In genomic region chr6:39286732-39287083, GRCm38 (mm10) we compare ENCODE assay signal across 12 mouse cellular contexts.
DNase-seq lines count a peak whose midpoint lies in the region; ATAC-seq and TF ChIP-seq lines count a peak whose summit lies in the region.
"Had no signal": no experiment of that assay in that cellular context is flagged by ENCODE, and none has a peak within 500 bp of the region (broad histone marks: within the 10 kb centered on the region; RNA-seq: fewer than 3 reads in every experiment).

No protein-coding gene starts in this region.

- no peak for TF ChIP-seq CTCF in liver, postnatal 0 days (IDR thresholded peaks at IDR 0.05; ENCODE audit: low read depth)

- H3K9ac ChIP-seq in heart, embryonic 13.5 days = no peak overlapping the region
- no peak overlapping the region for H3K9ac ChIP-seq in embryonic facial prominence, embryonic 12.5 days
- 0 out of 2 replicates have a peak overlapping the region, but pooled peaks have one; percentile 5 for H3K9ac ChIP-seq in liver, postnatal 0 days (replicated peaks)
- H3K9ac ChIP-seq in neural tube, embryonic 15.5 days (replicated peaks) = no peak overlapping the region
- H3K9ac ChIP-seq: forebrain, embryonic 13.5 days; heart, embryonic 12.5 days; liver, embryonic 15.5 days had no signal

- no peak for ATAC-seq in heart, embryonic 13.5 days (ENCODE audit: extremely low read depth, insufficient number of reproducible peaks, low FRiP score, low TSS enrichment)
- peak; percentile 38; the same call in 1 of the 2 replicates for ATAC-seq in embryonic facial prominence, embryonic 12.5 days (ENCODE audit: insufficient number of reproducible peaks, insufficient read depth, low FRiP score, low TSS enrichment)
- peak; percentile 88 for ATAC-seq in liver, postnatal 0 days
- no peak for ATAC-seq in neural tube, embryonic 15.5 days (ENCODE audit: low FRiP score)
- ATAC-seq: forebrain, embryonic 13.5 days; midbrain, embryonic 16.5 days had no signal

- no peaks in the 10 kb centered on the region for H3K36me3 ChIP-seq in heart, embryonic 13.5 days
- no peaks in the 10 kb centered on the region for H3K36me3 ChIP-seq in embryonic facial prominence, embryonic 12.5 days
- H3K36me3 ChIP-seq in liver, postnatal 0 days (replicated peaks; ENCODE audit: insufficient read depth, low read length) = no peaks in the 10 kb centered on the region
- no peaks in the 10 kb centered on the region for H3K36me3 ChIP-seq in neural tube, embryonic 15.5 days
- H3K36me3 ChIP-seq: heart, embryonic 12.5 days; liver, embryonic 15.5 days had no signal

- no peak overlapping the region for H3K4me2 ChIP-seq in heart, embryonic 13.5 days
- no peak overlapping the region for H3K4me2 ChIP-seq in embryonic facial prominence, embryonic 12.5 days (replicated peaks)
- H3K4me2 ChIP-seq in liver, postnatal 0 days (ENCODE audit: low read depth, low read length) = no peak overlapping the region
- no peak overlapping the region for H3K4me2 ChIP-seq in neural tube, embryonic 15.5 days
- H3K4me2 ChIP-seq: forebrain, embryonic 13.5 days; heart, embryonic 12.5 days; liver, embryonic 15.5 days had no signal

- no peak overlapping the region for H3K4me3 ChIP-seq in heart, embryonic 13.5 days
- H3K4me3 ChIP-seq in embryonic facial prominence, embryonic 12.5 days = no peak overlapping the region
- H3K4me3 ChIP-seq in liver, postnatal 0 days (ENCODE audit: low read depth, low read length) = no peak overlapping the region
- H3K4me3 ChIP-seq in neural tube, embryonic 15.5 days (replicated peaks) = no peak overlapping the region
- H3K4me3 ChIP-seq: forebrain, embryonic 13.5 days; heart, embryonic 12.5 days; liver, embryonic 15.5 days had no signal

- peak overlapping the region; percentile 30; the same call in 1 of the 2 replicates for H3K27ac ChIP-seq in heart, embryonic 13.5 days (replicated peaks)
- H3K27ac ChIP-seq in embryonic facial prominence, embryonic 12.5 days = 0 out of 2 replicates have a peak overlapping the region, but pooled peaks have one; percentile 36
- peak overlapping the region; percentile 82 for H3K27ac ChIP-seq in liver, postnatal 0 days (ENCODE audit: low read depth)
- H3K27ac ChIP-seq in neural tube, embryonic 15.5 days (replicated peaks) = no peak overlapping the region
- H3K27ac ChIP-seq: forebrain, embryonic 13.5 days; liver, embryonic 15.5 days had no signal

- WGBS in heart, embryonic 13.5 days = 31% methylated on average over 5 of the region's 5 CpGs
- 16% methylated on average over 5 of the region's 5 CpGs for WGBS in embryonic facial prominence, embryonic 12.5 days
- WGBS in liver, postnatal 0 days (ENCODE audit: insufficient replicate concordance) = 27% methylated on average over 5 of the region's 5 CpGs
- WGBS in neural tube, embryonic 15.5 days = 39% methylated on average over 5 of the region's 5 CpGs

- H3K4me1 ChIP-seq in heart, embryonic 13.5 days = peaks cover 29% of the 10 kb centered on the region
- H3K4me1 ChIP-seq in embryonic facial prominence, embryonic 12.5 days = peaks cover 12% of the 10 kb centered on the region
- peaks cover 24% of the 10 kb centered on the region for H3K4me1 ChIP-seq in liver, postnatal 0 days (ENCODE audit: insufficient read depth)
- no peaks in the 10 kb centered on the region for H3K4me1 ChIP-seq in neural tube, embryonic 15.5 days

- H3K9me3 ChIP-seq in heart, embryonic 13.5 days = no peaks in the 10 kb centered on the region
- no peaks in the 10 kb centered on the region for H3K9me3 ChIP-seq in embryonic facial prominence, embryonic 12.5 days
- H3K9me3 ChIP-seq in liver, postnatal 0 days (ENCODE audit: low read length) = no peaks in the 10 kb centered on the region
- H3K9me3 ChIP-seq in neural tube, embryonic 15.5 days (replicated peaks) = no peaks in the 10 kb centered on the region
- H3K9me3 ChIP-seq: forebrain, embryonic 13.5 days; liver, embryonic 15.5 days had no signal

- intact Hi-C loops in heart, postnatal 36 days (cut with DNase I) = no loop called here

- TF ChIP-seq EP300 in liver, postnatal 0 days (IDR thresholded peaks at IDR 0.05; ENCODE audit: low read depth) = no peak

- no peaks in the 10 kb centered on the region for H3K27me3 ChIP-seq in heart, embryonic 13.5 days (replicated peaks)
- no peaks in the 10 kb centered on the region for H3K27me3 ChIP-seq in embryonic facial prominence, embryonic 12.5 days
- H3K27me3 ChIP-seq in liver, postnatal 0 days (ENCODE audit: insufficient read depth, low read length) = no peaks in the 10 kb centered on the region
- no peaks in the 10 kb centered on the region for H3K27me3 ChIP-seq in neural tube, embryonic 15.5 days (replicated peaks)
- H3K27me3 ChIP-seq: forebrain, embryonic 13.5 days; heart, embryonic 12.5 days; liver, embryonic 15.5 days had no signal

- DNase-seq in heart, postnatal 36 days = no peak
- peak; percentile 53 for DNase-seq in A20 (ENCODE audit: low read depth, low spot score)
- DNase-seq in liver, postnatal 0 days = peak; percentile 38
- no peak for DNase-seq in adrenal gland, adult 18-20 months (ENCODE audit: low spot score in 2 of 2)
- no peak for DNase-seq in spleen, adult 12 weeks (ENCODE audit: low spot score)

Comparison
In these comparisons a context has a peak if more than half of its experiments do, and no peak if none do; other contexts are left out.
1. ATAC-seq: peak in embryonic facial prominence, embryonic 12.5 days (single experiment) and liver, postnatal 0 days (single experiment); none in heart, embryonic 13.5 days (single experiment) and neural tube, embryonic 15.5 days (single experiment).
2. DNase-seq: peak in A20 (single experiment) and liver, postnatal 0 days (single experiment); none in heart, postnatal 36 days (0 of 2), adrenal gland, adult 18-20 months (0 of 2) and spleen, adult 12 weeks (single experiment).